Mouse (Mus musculus) heart, adult 2 months (tissue): ENCODE data around the gene Med16. TPM values are rescaled to one million over a fixed set of nuclear protein-coding genes. Genes with fewer than 3 reads are reported as not detected.

ENCODE experiments used
- DNase-seq, 2 experiments: peaks; one replicate each; pipeline ENCODE4 v3.0.0; 2021
- H3K27ac ChIP-seq: fragments of 200-600 bp; 2 replicates; pipeline ENCODE4 v1.8.1; 2022
- H3K27me3 ChIP-seq: fragments of 200-500 bp; 2 replicates; pipeline ENCODE4 v1.6.1; 2012; ENCODE audit warnings: mild to moderate bottlenecking, low read length, inconsistent platforms, mixed read lengths; ENCODE audit not compliant: control insufficient read depth, insufficient read depth
- H3K36me3 ChIP-seq: fragments of 200-500 bp; 2 replicates; pipeline ENCODE4 v1.6.1; 2012; ENCODE audit warnings: low read length, inconsistent platforms; ENCODE audit not compliant: control insufficient read depth, insufficient read depth
- H3K4me1 ChIP-seq: fragments of 200-500 bp; 2 replicates; pipeline ENCODE4 v1.6.1; 2011; ENCODE audit warnings: low read length; ENCODE audit not compliant: control insufficient read depth, insufficient read depth
- H3K4me3 ChIP-seq: fragments of 200-600 bp; 2 replicates; pipeline ENCODE4 v1.8.1; 2022
- H3K79me2 ChIP-seq: fragments of 200-500 bp; replicated peaks from 2 replicates; pipeline ENCODE4 v1.6.1; 2012; ENCODE audit warnings: mild to moderate bottlenecking, inconsistent platforms, low read length, moderate library complexity, mixed read lengths; ENCODE audit not compliant: control insufficient read depth, insufficient read depth
- H3K9ac ChIP-seq: fragments of 200-500 bp; 2 replicates; pipeline ENCODE4 v1.6.1; 2012; ENCODE audit warnings: low read depth, mild to moderate bottlenecking, control low read depth, inconsistent platforms, low read length, mixed read lengths
- CTCF ChIP-seq: fragments of 200-600 bp; IDR thresholded peaks from 2 replicates; pipeline ENCODE4 v1.8.1; 2022; ENCODE audit warnings: antibody characterized with exemption, mild to moderate bottlenecking, moderate library complexity
- EP300 ChIP-seq: fragments of 200-500 bp; IDR thresholded peaks from 2 replicates; pipeline ENCODE4 v1.6.1; 2011; ENCODE audit warnings: low read depth, low read length, control low read depth; ENCODE audit not compliant: insufficient read depth
- POLR2A ChIP-seq: fragments of 200-500 bp; IDR thresholded peaks from 2 replicates; pipeline ENCODE4 v1.6.1; 2011; ENCODE audit warnings: mild to moderate bottlenecking, low read depth, low read length, control low read depth; ENCODE audit not compliant: insufficient read depth
- WGBS: fragments of 180-500 bp; shearing (Covaris S2); methylation state at CpG from one replicate; pipeline ENCODE4 v1.1.7; 2018; 5-methylcytosine and 5-hydroxymethylcytosine counted together
- intact Hi-C: fragments of 180-260 bp; cut with DNase I; formaldehyde crosslinking; loops from one replicate; pipeline ENCODE4 v1.15.1; 2025
- polyA plus RNA-seq: library from polyadenylated mRNA; depleted of rRNA; stranded (reverse); fragments of >200 nt; gene quantifications from 2 replicates; pipeline ENCODE4 v1.2.3, GENCODE M21; 2012
- total RNA-seq, 2 experiments: library from RNA; stranded (reverse); gene quantifications; 2 replicates each; pipeline ENCODE4 v1.2.3; 2021

Med16 gene
- total and polyA plus RNA-seq, 3 experiments = 40.8 to 62.4 (median 54.1) TPM

GRCm38 (mm10) chr10:79862049-79862788 is 46.5 kb downstream of the Med16 start:
- H3K36me3 ChIP-seq = peaks cover 3% of the 10 kb centered on the region; the same call in 1 of the 2 replicates
- intact Hi-C loops = no loop called here
- H3K79me2 ChIP-seq = peaks cover 4% of the 10 kb centered on the region
- peaks cover 20% of the 10 kb centered on the region for H3K4me1 ChIP-seq
- no peak overlapping the region for H3K27ac ChIP-seq
- no peak for DNase-seq
- H3K4me3 ChIP-seq = no peak overlapping the region
- H3K27me3 ChIP-seq = no peaks in the 10 kb centered on the region
- TF ChIP-seq CTCF (no peak), EP300 (no peak), POLR2A (no peak)
- H3K9ac ChIP-seq = no peak overlapping the region
- 83% methylated on average over 23 of the region's 23 CpGs for WGBS

DNA sequence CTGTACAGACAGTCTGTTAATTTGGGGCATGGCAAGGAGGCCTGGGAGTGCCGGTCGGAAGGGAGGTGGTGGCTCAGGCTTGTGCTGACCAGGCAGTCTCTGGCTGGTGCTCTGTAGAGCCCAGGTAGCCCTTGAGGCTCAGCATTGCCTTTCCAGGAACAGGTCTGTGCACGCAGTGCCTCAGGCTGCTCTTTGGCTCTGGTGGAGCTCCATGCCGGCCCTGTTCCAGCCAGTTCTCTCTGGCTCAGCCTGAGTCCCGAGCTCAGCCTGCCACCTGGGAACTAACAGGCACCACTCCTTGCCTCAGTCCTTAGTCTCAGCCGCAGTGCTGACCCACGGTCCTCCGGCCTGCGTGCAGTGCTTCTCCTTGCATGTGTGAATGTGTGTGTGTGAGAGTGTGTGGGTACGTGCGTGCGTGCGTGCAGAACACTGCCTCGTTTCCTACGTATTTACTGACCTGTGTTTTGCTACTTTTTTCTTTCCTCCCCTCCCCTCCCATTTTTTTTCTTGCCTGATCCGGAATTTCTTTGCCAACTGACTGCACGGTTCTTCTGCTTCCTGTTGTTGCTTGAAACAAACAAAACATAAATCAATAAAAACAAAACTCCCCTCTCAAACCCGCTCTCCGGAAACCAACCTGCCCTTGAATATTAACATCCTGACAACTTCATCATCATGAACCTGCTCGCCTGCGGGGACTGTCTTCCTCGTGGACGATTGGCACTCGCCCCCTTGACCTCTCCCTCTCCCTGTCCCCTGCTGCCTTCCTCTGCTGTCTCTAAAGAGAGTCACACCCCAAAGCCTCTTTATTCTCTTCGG is 47.3 kb downstream of the Med16 start:
- intact Hi-C loops = no loop called here
- TF ChIP-seq CTCF = no peak
- no peak for TF ChIP-seq POLR2A
- no peak for TF ChIP-seq EP300
- DNase-seq = no peak
- peaks cover 5% of the 10 kb centered on the region for H3K79me2 ChIP-seq
- peaks cover 28% of the 10 kb centered on the region for H3K4me1 ChIP-seq
- no peaks in the 10 kb centered on the region for H3K27me3 ChIP-seq
- H3K36me3 ChIP-seq = peaks cover 8% of the 10 kb centered on the region; the same call in 1 of the 2 replicates
- no peak overlapping the region for H3K27ac ChIP-seq
- whole genome bisulfite sequencing = 71% methylated on average over 25 of the region's 25 CpGs
- H3K4me3 ChIP-seq = no peak overlapping the region
- no peak overlapping the region for H3K9ac ChIP-seq

- Histone ChIP-seq H3K79me2 (peaks cover 7% of the 10 kb centered on the region), H3K4me1 (peaks cover 33% of the 10 kb centered on the region), H3K4me3 (no peak overlapping the region), H3K36me3 (peaks cover 8% of the 10 kb centered on the region; the same call in 1 of the 2 replicates), H3K9ac (no peak overlapping the region), H3K27me3 (no peaks in the 10 kb centered on the region), H3K27ac (no peak overlapping the region)
- TF ChIP-seq POLR2A (no peak), EP300 (no peak), CTCF (no peak)
- DNase-seq = no peak
- WGBS = 89% methylated on average over 26 of the region's 26 CpGs
- intact Hi-C loops = no loop called here
Observed at GRCm38 (mm10) chr10:79860079-79860911, 48.4 kb downstream of the Med16 start.

DNA sequence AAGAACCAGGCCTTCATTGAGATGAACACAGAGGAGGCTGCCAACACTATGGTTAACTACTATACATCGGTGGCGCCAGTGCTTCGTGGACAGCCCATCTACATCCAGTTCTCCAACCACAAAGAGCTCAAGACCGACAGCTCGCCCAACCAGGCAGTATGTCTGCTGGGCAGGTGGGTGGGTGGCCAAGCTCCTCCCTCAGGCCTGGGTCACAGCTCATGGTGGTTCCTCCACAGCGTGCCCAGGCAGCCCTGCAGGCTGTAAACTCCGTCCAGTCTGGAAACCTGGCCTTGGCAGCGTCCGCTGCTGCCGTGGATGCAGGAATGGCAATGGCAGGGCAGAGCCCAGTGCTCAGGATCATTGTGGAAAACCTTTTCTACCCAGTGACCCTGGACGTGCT is 49.6 kb downstream of the Med16 start:
- Histone ChIP-seq H3K27ac (no peak overlapping the region; the same call in 1 of the 2 replicates), H3K4me3 (no peak overlapping the region), H3K36me3 (peaks cover 8% of the 10 kb centered on the region; the same call in 1 of the 2 replicates), H3K9ac (no peak overlapping the region), H3K27me3 (no peaks in the 10 kb centered on the region), H3K4me1 (peaks cover 33% of the 10 kb centered on the region), H3K79me2 (peaks cover 7% of the 10 kb centered on the region)
- no peak for DNase-seq
- TF ChIP-seq POLR2A (no peak), EP300 (no peak), CTCF (no peak)
- intact Hi-C loops = no loop called here
- 51% methylated on average over 11 of the region's 11 CpGs for WGBS

GRCm38 (mm10) chr10:79858416-79859074 is 50.2 kb downstream of the Med16 start:
- Histone ChIP-seq H3K4me3 (no peak overlapping the region), H3K36me3 (peaks cover 8% of the 10 kb centered on the region; the same call in 1 of the 2 replicates), H3K27ac (peak overlapping the region; percentile 33), H3K27me3 (no peaks in the 10 kb centered on the region), H3K79me2 (peaks cover 7% of the 10 kb centered on the region), H3K9ac (no peak overlapping the region), H3K4me1 (peaks cover 33% of the 10 kb centered on the region)
- peak; percentile 70 to 78 for DNase-seq
- intact Hi-C loops = no loop called here
- 22% methylated on average over 17 of the region's 17 CpGs for WGBS
- TF ChIP-seq CTCF (no peak), EP300 (no peak), POLR2A (no peak)
